Mouse (Mus musculus) activated CD4-positive, CD25-positive, alpha-beta regulatory T cell, adult 4 months (primary cell): ENCODE data around the gene Gm27021. TPM values are rescaled to one million over a fixed set of nuclear protein-coding genes. Genes with fewer than 3 reads are reported as not detected.

ENCODE experiments used
- ATAC-seq: one replicate; pipeline ENCODE4 v1.8.0; 2017
- polyA plus RNA-seq, 2 experiments: library from polyadenylated mRNA; unstranded; fragments of 100-300 nt; shearing (Covaris generic); gene quantifications; one replicate each; pipeline ENCODE4 v1.2.1; 2017

Gm27021 gene
- polyA plus RNA-seq, 2 experiments from 2014 or later: not detected

- ATAC-seq: peak; percentile 78
Measured at GRCm38 (mm10) chr8:120634329-120634839, 33.5 kb downstream of the Gm27021 start.

DNA sequence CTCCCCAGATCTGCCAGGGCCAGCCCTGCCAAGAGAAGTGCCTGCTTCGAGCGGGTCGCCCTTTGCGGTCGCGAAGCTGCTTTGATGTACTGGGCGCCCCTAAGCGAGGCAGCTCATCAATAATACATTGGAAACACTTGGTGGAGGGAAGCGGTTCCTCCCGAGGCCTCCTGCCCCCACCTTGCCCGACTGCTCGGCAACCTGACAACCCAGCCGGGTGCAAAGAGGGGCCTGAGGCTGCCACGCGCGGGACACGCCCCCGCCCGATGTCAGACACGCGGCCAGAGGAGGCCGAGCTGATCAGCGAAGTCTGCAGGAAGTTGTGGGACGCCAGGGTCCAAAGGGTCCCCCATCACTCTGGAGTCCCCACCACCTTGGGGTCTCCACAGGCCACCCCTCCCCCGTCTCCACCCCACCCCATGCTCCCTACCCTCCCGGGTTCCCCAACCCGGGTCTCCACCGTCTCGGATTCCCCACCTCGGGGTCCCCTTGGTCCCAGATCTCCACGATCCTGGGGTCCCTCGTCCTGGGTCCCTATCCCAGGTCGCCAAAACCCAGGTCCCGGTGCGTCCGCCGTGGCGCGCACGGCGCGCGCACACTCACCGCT, 34.1 kb downstream of the Gm27021 start:
- no peak for ATAC-seq

GRCm38 (mm10) chr8:120632969-120633664, 34.8 kb downstream of the Gm27021 start:
- no peak for ATAC-seq

DNA sequence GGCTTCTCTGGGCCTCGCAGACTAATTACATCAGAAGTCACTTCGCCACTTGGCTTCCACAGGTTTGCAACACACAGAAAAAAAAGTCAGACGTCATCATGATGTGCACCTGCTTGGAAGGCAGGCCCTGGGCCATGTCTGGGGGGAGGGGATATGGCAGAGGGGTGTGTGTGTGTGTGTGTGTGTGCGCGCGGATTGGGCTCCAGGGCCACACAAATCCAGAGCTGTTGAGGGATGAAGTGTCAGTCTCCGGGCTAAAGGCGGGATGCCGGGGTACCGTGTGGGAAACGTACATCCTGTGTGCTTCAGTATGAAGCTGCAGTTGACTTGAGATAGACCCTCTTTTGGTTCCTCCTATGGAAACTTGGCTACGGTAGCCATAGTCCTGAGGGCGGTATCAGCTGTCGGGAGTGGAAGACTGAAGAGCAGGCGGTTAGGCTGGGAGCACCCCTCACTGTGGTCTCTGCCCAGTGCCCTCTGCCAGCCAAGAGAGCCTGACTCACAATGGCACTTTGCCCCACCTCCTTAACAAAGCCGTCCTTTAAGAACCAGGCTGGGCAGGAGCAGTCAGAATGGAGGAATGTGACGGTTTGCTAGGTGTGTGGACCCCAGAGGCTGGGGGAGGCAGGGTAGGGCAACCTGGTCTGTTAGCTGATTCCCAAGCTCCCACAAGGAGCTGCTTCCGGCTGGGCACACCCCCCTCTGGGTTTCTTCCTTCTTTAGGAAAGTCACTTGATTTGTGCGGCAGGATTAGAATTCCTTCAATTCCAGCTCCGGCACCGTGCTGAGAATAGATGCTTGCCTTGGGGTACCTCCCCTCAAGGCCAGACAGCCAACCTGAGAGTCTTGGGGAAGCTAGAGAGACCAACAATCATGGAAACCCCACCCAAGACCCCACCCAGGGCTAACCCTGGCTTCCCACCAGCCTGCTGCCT, 36.2 kb downstream of the Gm27021 start:
- no peak for ATAC-seq

DNA sequence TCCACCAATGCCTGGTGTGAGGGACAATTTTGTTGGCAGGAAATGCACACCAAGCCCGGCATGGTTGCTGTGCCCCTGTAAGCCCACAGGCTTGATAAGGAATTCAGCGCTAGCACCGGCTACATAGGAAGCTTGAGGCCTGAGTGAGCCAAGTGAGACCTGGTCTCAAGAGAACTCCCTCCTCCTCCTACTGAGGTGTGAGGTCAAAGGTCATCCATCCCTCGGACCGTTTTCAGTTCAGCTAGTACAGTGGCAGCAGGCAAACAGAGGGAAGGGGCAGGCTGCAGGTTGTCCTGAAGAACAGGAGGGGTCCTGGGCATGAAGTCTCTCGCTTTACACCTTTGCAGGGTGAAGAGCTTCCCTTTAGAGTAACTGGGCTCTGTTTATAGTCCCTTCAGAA, 37.0 kb downstream of the Gm27021 start:
- ATAC-seq: no peak

- no peak for ATAC-seq
Measured at GRCm38 (mm10) chr8:120630031-120630430, 37.8 kb downstream of the Gm27021 start.

DNA sequence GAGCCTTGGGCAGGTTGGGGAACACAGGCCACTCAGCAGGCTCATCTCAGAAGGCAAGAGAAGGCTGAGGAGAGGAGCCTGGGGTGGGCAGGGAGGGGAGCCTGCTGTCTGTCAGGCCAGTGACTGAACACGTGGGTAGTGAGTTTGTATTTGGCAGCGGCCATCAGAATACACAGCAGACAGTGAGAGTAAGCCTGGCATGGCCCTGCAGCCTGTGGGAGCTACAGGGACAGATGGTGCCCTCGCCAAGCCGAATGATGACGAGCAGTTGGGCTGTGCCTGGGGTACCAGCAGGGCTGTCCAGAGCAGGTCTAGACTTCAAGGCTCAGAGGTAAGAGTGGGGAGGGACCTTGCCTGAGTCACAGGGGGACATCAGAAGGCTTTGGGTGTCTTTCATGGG, 40.6 kb downstream of the Gm27021 start:
- no peak for ATAC-seq

- no peak for ATAC-seq
Measured at GRCm38 (mm10) chr8:120626461-120626860, 41.4 kb downstream of the Gm27021 start.

DNA sequence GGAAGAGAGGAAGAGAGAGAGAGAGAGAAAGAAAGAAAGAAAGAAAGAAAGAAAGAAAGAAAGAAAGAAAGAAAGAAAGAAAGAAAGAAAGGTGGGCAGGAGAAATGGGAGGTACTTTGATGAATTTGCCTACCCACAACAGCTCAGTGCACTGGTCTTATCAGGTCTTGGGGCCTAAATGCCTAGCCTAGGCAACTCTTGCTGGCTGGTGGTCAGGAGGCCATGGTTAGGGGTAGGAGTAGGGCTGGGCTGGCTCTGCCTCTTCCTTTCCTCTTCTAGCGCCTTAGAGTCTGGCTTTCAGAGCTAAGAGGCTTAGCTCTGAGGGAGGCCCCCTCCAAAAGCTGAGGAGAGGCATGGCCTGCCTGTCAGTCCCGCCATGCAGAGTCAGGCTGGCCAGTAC, 44.3 kb downstream of the Gm27021 start:
- no peak for ATAC-seq

GRCm38 (mm10) chr8:120622161-120622560, 45.7 kb downstream of the Gm27021 start:
- ATAC-seq: no peak

DNA sequence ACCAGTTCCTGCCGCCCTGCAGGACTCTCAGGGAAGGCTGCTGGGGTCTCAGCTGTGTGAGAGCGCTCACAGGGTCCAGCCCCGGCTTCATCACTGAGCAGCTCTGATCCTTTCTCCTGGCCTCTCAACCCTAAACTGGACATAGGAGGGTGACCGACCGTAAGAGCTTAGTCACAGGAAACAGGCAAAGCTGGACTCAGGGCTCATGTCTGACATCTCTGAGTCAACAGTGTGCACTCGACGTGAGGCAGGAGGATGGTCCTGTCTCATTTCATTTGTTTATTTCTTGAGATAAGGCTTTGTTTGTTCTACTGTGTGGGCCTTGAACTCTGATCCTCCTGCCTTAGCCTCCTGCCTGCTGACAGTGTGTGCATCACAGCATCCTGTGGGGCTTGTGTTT, 47.4 kb downstream of the Gm27021 start:
- no peak for ATAC-seq

GRCm38 (mm10) chr8:120619235-120620180, 48.4 kb downstream of the Gm27021 start:
- no peak for ATAC-seq

DNA sequence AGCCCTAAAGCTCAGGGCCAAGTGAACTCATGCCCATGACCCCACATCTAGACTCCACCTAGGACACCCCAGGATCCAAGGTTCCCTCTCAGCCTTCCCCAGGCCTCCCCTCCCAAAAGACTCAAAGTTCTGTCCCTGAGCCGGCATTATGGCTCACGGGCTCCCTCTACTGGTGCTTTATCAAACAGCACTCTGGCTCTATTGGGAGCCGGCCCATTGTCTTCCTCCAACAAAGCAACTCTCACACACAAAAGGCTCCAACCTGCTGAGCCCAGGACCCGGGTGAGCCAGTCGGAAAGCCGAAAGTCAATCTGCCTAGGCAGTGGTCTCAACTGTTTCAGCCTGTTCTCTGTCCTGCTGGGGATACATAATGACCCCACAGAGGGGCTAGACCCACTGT, 49.8 kb downstream of the Gm27021 start:
- ATAC-seq: peak; percentile 52

DNA sequence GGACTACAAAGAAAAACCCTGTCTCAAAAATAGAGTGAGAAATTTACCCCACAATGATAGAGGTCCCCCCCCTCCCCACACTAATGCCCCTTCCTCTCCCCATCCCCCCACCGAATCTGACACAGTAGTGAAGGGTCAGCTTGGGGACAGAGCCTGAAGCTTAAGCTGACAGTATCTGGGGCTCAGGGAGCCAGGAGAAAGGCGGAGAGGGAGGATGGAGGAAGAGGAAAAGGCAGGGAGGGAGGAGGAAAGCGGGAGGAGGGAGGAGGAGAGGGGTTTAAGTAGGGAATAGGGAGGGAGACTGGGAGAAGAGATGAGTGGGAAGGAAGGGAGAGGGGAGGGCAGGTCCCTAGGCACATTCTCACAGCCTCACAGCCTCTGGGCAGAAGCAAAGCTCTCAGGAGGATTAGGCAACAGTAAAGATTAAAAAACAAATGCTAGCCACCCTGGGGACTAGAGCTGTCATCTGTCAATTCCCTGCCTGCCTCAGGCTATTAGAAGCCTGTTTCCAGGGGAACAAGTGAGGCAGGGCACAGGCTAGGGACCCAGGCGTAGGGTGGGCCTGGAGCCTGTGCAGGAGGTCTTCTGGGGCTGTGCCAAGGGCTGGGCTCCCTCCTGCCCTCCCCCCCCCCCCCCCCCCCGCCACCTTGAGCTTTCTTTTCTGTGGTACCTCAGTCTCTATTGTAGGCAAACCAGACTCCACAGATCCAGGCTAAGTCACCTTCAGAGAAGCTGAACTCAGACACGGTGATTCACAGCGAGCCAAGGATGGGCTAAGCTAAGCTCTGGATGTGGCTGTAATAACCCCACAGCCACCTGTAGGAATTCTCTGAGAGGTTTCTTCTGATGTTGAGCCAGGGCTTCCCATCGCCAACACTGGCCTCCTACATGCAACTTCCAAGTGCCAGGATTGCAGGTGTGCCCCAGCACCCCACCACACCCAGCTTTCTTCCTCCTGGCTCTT, 50.9 kb downstream of the Gm27021 start:
- ATAC-seq: no peak

DNA sequence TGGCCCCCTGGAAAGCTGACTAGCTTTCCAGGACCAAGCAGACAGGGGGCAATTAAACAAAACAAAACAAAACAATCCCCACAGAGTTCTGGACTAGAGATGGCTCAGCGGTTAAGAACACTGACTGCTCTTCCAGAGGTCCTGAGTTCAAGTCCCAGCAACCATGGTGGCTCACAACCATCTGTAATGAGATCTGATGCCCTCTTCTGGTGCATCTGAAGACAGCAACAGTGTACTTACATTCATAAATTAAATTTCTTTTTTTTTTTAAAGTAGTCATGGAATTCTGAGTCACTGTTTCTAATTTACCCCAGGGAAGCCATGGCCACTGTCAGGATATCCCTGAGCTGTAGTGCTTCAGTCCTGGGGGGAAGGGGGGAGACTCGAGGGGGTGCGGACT, 53.4 kb downstream of the Gm27021 start:
- no peak for ATAC-seq

- no peak for ATAC-seq
Measured at GRCm38 (mm10) chr8:120610824-120611223, 57.1 kb downstream of the Gm27021 start.

GRCm38 (mm10) chr8:120607885-120608284, 60.0 kb downstream of the Gm27021 start:
- peak; percentile 77 for ATAC-seq

DNA sequence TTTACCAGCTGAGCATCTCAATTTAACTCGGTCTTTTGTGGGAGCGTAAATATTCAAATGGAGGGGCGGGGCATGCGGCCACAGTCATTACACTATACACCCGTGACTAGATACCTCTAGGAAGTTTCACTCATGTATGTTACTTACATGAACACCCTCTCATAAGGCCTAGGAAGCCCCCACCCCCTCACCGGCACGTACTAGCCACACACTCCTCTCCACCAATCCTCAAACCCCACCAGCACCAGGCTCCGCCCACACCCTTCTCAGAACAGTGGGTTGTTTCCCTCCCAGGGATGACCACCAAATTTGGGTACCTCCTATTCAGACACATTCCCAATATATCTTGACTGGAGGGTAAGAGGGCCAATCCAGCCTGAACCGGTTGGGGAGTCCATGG, 60.4 kb downstream of the Gm27021 start:
- ATAC-seq: no peak

DNA sequence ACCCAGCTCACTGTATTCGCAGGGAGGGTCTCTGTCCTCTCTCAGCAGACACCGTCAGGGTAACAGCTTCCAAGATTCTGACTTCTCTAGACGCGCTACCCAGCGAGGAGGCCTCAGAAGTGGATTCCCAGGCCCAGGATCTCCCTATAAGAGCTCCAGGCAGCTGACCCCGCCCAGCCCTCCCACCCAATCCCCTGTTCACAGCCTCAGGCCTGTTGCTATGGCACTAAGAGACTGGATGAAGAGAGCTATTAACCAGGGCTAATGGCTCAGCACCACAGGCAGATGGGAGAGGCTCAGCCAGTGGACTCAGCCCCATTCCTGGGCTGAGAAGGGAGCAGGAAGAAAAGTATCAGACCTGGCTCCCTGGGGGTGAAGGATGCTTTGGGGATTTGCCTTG, 65.2 kb downstream of the Gm27021 start:
- ATAC-seq: no peak

DNA sequence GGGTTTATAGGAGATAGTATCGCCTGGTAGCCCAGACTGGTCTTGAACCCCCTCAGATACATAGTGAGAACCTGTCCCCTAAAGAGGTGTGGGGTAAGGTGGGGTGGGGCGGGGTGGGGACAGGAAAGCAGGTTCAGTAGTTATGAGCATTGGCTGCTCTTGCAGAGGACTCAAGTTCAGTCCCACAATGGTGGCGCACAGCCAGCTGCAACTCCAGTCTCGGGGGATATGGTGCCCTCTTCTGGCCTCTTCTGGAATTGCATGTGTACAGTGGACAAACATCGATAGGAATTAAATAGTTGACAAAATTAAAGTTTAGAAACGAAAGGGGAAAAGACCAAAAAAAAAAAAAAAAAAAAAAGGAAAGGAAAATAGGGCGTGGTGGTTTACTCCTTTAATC, 68.4 kb downstream of the Gm27021 start:
- no peak for ATAC-seq

DNA sequence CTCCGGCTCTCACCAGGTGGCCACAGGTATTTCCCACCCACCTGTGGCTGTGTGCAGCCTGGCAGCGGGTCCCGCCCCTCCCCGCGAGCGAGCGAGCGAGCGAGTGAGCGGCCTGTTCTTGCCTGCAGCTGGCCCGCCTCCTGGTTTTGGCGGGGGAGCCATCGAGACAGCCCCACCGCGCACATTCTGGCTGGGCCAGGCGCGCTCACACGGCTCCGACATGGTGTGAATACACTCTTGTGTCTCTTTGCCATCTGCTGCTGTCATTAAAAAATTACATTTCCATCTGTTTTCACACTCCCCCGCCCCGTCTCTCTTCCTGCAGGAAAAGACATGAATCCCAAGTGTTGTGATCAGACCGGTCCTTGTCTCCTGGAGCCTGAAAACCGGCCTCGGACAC, 69.3 kb downstream of the Gm27021 start:
- no peak for ATAC-seq
